Mouse (Mus musculus) cerebellum, adult 2 months (tissue): ENCODE measurements at regions not wholly inside any gene's neighbourhood (a gene's known extent, or its start where the extent isn't known, plus 50 kb on each side); places are given as distances from the start of the nearest gene placed in this dataset.

Source experiments
- DNase-seq, 2 experiments: peaks; one replicate each; pipeline ENCODE4 v3.0.0; 2021
- H3K27ac ChIP-seq: fragments of 200-500 bp; 2 replicates; pipeline ENCODE4 v1.5.1; 2012; ENCODE audit warnings: low read length, control low read depth, inconsistent platforms; ENCODE audit not compliant: insufficient read depth
- H3K27me3 ChIP-seq: fragments of 200-500 bp; 2 replicates; pipeline ENCODE4 v1.6.1; 2012; ENCODE audit warnings: inconsistent platforms, mild to moderate bottlenecking, low read length, moderate library complexity; ENCODE audit not compliant: control insufficient read depth, insufficient read depth
- H3K4me1 ChIP-seq: fragments of 200-500 bp; 2 replicates; pipeline ENCODE4 v1.6.1; 2011; ENCODE audit warnings: low read length; ENCODE audit not compliant: control insufficient read depth, insufficient read depth
- H3K4me3 ChIP-seq: fragments of 200-500 bp; replicated peaks from 2 replicates; pipeline ENCODE3; 2011; ENCODE audit warnings: mild to moderate bottlenecking, low read depth, low read length, control low read depth; ENCODE audit not compliant: insufficient read depth
- CTCF ChIP-seq: fragments of 200-500 bp; IDR thresholded peaks from 2 replicates; pipeline ENCODE4 v1.5.1; 2011; ENCODE audit warnings: low read depth, mild to moderate bottlenecking, control low read depth, low read length, moderate library complexity, borderline replicate concordance; ENCODE audit not compliant: insufficient read depth
- POLR2A ChIP-seq: fragments of 200-500 bp; IDR thresholded peaks from 2 replicates; pipeline ENCODE4 v1.6.1; 2011; ENCODE audit warnings: low read length, control low read depth, borderline replicate concordance; ENCODE audit not compliant: insufficient read depth
- WGBS: fragments of 180-500 bp; shearing (Covaris S2); methylation state at CpG from one replicate; pipeline ENCODE4 v1.1.7; 2018; 5-methylcytosine and 5-hydroxymethylcytosine counted together

- Histone ChIP-seq H3K4me1 (no peaks in the 10 kb centered on the region; the same call in 1 of the 2 replicates), H3K27me3 (no peaks in the 10 kb centered on the region), H3K27ac (no peak overlapping the region), H3K4me3 (no peak overlapping the region)
- 4% methylated on average over 10 of the region's 10 CpGs for WGBS
- TF ChIP-seq CTCF (peak; percentile 52; the same call in 1 of the 2 replicates), POLR2A (no peak)
- DNase-seq = peak; percentile 49 to 50
These were observed 1093.5 kb downstream of the Mrps31 start for GRCm38 (mm10) chr8:23504704-23505103.

- DNase-seq = peak; percentile 12 to 19
- H3K4me3 ChIP-seq = no peak overlapping the region
- WGBS = 22% methylated on average over 9 of the region's 9 CpGs
- no peaks in the 10 kb centered on the region; the same call in 1 of the 2 replicates for H3K4me1 ChIP-seq
- no peaks in the 10 kb centered on the region for H3K27me3 ChIP-seq
- TF ChIP-seq CTCF (no peak), POLR2A (no peak)
- no peak overlapping the region for H3K27ac ChIP-seq
These were observed 1094.1 kb downstream of the Mrps31 start for GRCm38 (mm10) chr8:23505216-23505615.

- no peak overlapping the region for H3K4me3 ChIP-seq
- no peak overlapping the region for H3K27ac ChIP-seq
- DNase-seq = no peak
- H3K4me1 ChIP-seq = no peaks in the 10 kb centered on the region; the same call in 1 of the 2 replicates
- 73% methylated on average over 4 of the region's 4 CpGs for WGBS
- H3K27me3 ChIP-seq = no peaks in the 10 kb centered on the region
- no peak for TF ChIP-seq POLR2A
- no peak for TF ChIP-seq CTCF
These were observed 1094.8 kb downstream of the Mrps31 start for GRCm38 (mm10) chr8:23505966-23506365.

- H3K4me3 ChIP-seq = no peak overlapping the region
- H3K27me3 ChIP-seq = no peaks in the 10 kb centered on the region
- H3K4me1 ChIP-seq = no peaks in the 10 kb centered on the region; the same call in 1 of the 2 replicates
- no peak for DNase-seq
- WGBS = 58% methylated on average over 4 of the region's 4 CpGs
- TF ChIP-seq CTCF (no peak), POLR2A (no peak)
- no peak overlapping the region for H3K27ac ChIP-seq
These were observed 1096.5 kb downstream of the Mrps31 start for GRCm38 (mm10) chr8:23507661-23508060.

GRCm38 (mm10) chr8:23510076-23510475 lies 1098.9 kb downstream of the Mrps31 start:
- Histone ChIP-seq H3K27me3 (no peaks in the 10 kb centered on the region), H3K27ac (no peak overlapping the region), H3K4me1 (no peaks in the 10 kb centered on the region; the same call in 1 of the 2 replicates), H3K4me3 (no peak overlapping the region)
- WGBS = 86% methylated on average over 5 of the region's 5 CpGs
- TF ChIP-seq POLR2A = no peak
- TF ChIP-seq CTCF = no peak
- no peak for DNase-seq

GRCm38 (mm10) chr8:23510561-23510960 lies 1099.4 kb downstream of the Mrps31 start:
- no peak overlapping the region for H3K4me3 ChIP-seq
- no peaks in the 10 kb centered on the region for H3K27me3 ChIP-seq
- no peaks in the 10 kb centered on the region; the same call in 1 of the 2 replicates for H3K4me1 ChIP-seq
- TF ChIP-seq POLR2A (no peak), CTCF (no peak)
- WGBS = 52% methylated on average over 5 of the region's 5 CpGs
- DNase-seq = no peak
- H3K27ac ChIP-seq = no peak overlapping the region

- H3K27ac ChIP-seq = no peak overlapping the region
- no peaks in the 10 kb centered on the region for H3K4me1 ChIP-seq
- DNase-seq = no peak
- H3K27me3 ChIP-seq = no peaks in the 10 kb centered on the region
- TF ChIP-seq CTCF = no peak
- TF ChIP-seq POLR2A = no peak
- H3K4me3 ChIP-seq = no peak overlapping the region
- 45% methylated on average over 1 of the region's 1 CpGs for whole genome bisulfite sequencing
These were observed 1100.1 kb downstream of the Mrps31 start for GRCm38 (mm10) chr8:23511264-23511663.

- WGBS = 97% methylated on average over 6 of the region's 6 CpGs
These were observed 1100.6 kb downstream of the Mrps31 start for GRCm38 (mm10) chr8:23511792-23512191.

GRCm38 (mm10) chr8:23516469-23516868 lies 1105.3 kb downstream of the Mrps31 start:
- no peak for DNase-seq
- Histone ChIP-seq H3K27ac (no peak overlapping the region), H3K27me3 (no peaks in the 10 kb centered on the region), H3K4me3 (no peak overlapping the region), H3K4me1 (no peaks in the 10 kb centered on the region)
- WGBS = 74% methylated on average over 2 of the region's 2 CpGs
- no peak for TF ChIP-seq POLR2A
- TF ChIP-seq CTCF = no peak

More at GRCm38 (mm10) chr8:23511792-23512191, 1100.6 kb downstream of the Mrps31 start:
- Histone ChIP-seq H3K27me3 (no peaks in the 10 kb centered on the region), H3K4me1 (no peaks in the 10 kb centered on the region), H3K27ac (no peak overlapping the region), H3K4me3 (no peak overlapping the region)
- DNase-seq = no peak
- no peak for TF ChIP-seq CTCF
- no peak for TF ChIP-seq POLR2A
